Mouse (Mus musculus) cerebellum, postnatal 10 days (tissue): ENCODE measurements around the gene Dyx1c1.

ENCODE experiments used
- DNase-seq, 2 experiments: peaks; one replicate each; pipeline ENCODE4 v3.0.0; 2021; ENCODE audit warnings: mixed read lengths in 2 of 2

Gene Dyx1c1

GRCm38 (mm10) chr9:72974734-72975133 is 16.1 kb downstream of the Dyx1c1 start:
- no peak for DNase-seq

- DNase-seq: no peak
Measured at GRCm38 (mm10) chr9:72975242-72975641, 16.7 kb downstream of the Dyx1c1 start.

- no peak for DNase-seq
Measured at GRCm38 (mm10) chr9:72983066-72983465, 24.5 kb downstream of the Dyx1c1 start.

GRCm38 (mm10) chr9:72985250-72986220 is 26.9 kb downstream of the Dyx1c1 start, which contains the start of the genes Ccpg1os and Ccpg1:
TSS of gene Ccpg1os (minus strand) at chr9:72985382.
TSS of gene Ccpg1 (plus strand) at chr9:72985429.
- DNase-seq: peak; percentile 97 to 99

- DNase-seq: no peak
Measured at GRCm38 (mm10) chr9:72987703-72988102, 29.1 kb downstream of the Dyx1c1 start.

- DNase-seq: no peak
Measured at GRCm38 (mm10) chr9:72988706-72989105, 30.1 kb downstream of the Dyx1c1 start.

GRCm38 (mm10) chr9:72991420-72991819 is 32.8 kb downstream of the Dyx1c1 start:
- DNase-seq: no peak

- DNase-seq: no peak
Measured at GRCm38 (mm10) chr9:72992576-72992975, 34.0 kb downstream of the Dyx1c1 start.

GRCm38 (mm10) chr9:72996167-72996566 is 37.6 kb downstream of the Dyx1c1 start:
- no peak for DNase-seq

GRCm38 (mm10) chr9:72996806-72997205 is 38.2 kb downstream of the Dyx1c1 start:
- no peak for DNase-seq

- no peak for DNase-seq
Measured at GRCm38 (mm10) chr9:73000487-73000886, 41.9 kb downstream of the Dyx1c1 start.

- DNase-seq: no peak
Measured at GRCm38 (mm10) chr9:73001314-73002011, 42.9 kb downstream of the Dyx1c1 start.

- peak in 1 of 2 experiments; percentile 26 for DNase-seq
Measured at GRCm38 (mm10) chr9:73002177-73002576, 43.6 kb downstream of the Dyx1c1 start.

- no peak for DNase-seq
Measured at GRCm38 (mm10) chr9:73004076-73004475, 45.5 kb downstream of the Dyx1c1 start.

GRCm38 (mm10) chr9:73005106-73005505 is 46.5 kb downstream of the Dyx1c1 start:
- DNase-seq: no peak

GRCm38 (mm10) chr9:73006175-73006574 is 47.6 kb downstream of the Dyx1c1 start:
- DNase-seq: peak in 1 of 2 experiments; percentile 24

GRCm38 (mm10) chr9:73008384-73008783 is 49.8 kb downstream of the Dyx1c1 start:
- no peak for DNase-seq

- no peak for DNase-seq
Measured at GRCm38 (mm10) chr9:73012629-73013028, 54.0 kb downstream of the Dyx1c1 start.

GRCm38 (mm10) chr9:73014724-73015123 is 56.1 kb downstream of the Dyx1c1 start:
- DNase-seq: no peak

- DNase-seq: peak; percentile 76 to 78
Measured at GRCm38 (mm10) chr9:73019841-73020240, 61.3 kb downstream of the Dyx1c1 start.

- DNase-seq: no peak
Measured at GRCm38 (mm10) chr9:73020566-73021097, 62.0 kb downstream of the Dyx1c1 start.
